Mouse (Mus musculus): ENCODE data around the gene Ttc21a. TPM values are rescaled to one million over a fixed set of nuclear protein-coding genes. Genes with fewer than 3 reads are reported as not detected.
"Not testable (repeated sequence)": the region's sequence is repeated elsewhere in the genome, so short reads cannot be mapped to it uniquely, and the experiment has no call there.

The Ttc21a gene
- polyA plus RNA-seq, 1 experiment from 2014 or later, result 0.20 TPM

DNA sequence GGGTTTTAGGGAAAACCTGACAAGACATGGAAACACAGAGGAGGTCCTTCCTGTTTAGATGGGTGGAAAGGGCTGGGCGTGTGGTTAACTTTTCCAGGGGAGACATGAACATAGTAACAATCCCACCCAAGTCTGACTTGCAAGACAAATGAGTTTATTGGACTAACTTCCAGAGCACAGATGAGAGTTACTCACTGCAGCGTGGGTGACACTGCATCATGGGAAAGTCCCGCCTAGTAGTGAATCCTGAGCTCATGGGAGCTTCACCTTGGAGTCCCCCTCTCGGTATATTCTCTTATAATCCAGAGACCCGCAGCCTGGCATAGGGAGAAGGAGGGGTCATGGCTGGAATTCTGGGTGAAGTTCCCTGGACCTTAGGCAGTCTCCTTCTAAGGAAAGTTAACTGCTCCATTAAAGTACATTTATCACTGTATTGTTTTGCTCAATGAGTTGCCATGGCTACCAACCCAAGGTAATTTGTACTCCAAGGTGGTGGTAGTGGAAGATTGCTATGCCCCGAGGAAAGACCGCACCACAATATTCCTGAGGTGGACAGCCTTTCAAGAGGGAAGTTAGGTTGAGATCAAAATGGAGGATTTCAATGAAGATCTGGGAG, 71.9 kb downstream of the Ttc21a start:
- H3K36me3 ChIP-seq (ENCODE audit: control insufficient read depth, insufficient read depth, low read length), result no peaks in the 10 kb centered on the region
- no peak for ATAC-seq (ENCODE audit: low FRiP score)
- H3K4me3 ChIP-seq (ENCODE audit: low read depth, low read length), result no peak overlapping the region
- peaks cover 7% of the 10 kb centered on the region; the same call in 1 of the 2 replicates for H3K4me1 ChIP-seq (ENCODE audit: control insufficient read depth, insufficient read depth, low read length)
- no peak overlapping the region for H3K4me2 ChIP-seq
- no peaks in the 10 kb centered on the region for H3K9me3 ChIP-seq (ENCODE audit: control insufficient read depth, low read length)
- H3K9ac ChIP-seq (ENCODE audit: low read length), result no peak overlapping the region
- DNase-seq (ENCODE audit: low spot score, missing footprints), result no peak
- 84% methylated on average over 7 of the region's 7 CpGs for WGBS
- H3K27me3 ChIP-seq (ENCODE audit: control insufficient read depth, insufficient read depth, low read length), result no peaks in the 10 kb centered on the region
- H3K27ac ChIP-seq (ENCODE audit: low read depth, low read length), result no peak overlapping the region

DNA sequence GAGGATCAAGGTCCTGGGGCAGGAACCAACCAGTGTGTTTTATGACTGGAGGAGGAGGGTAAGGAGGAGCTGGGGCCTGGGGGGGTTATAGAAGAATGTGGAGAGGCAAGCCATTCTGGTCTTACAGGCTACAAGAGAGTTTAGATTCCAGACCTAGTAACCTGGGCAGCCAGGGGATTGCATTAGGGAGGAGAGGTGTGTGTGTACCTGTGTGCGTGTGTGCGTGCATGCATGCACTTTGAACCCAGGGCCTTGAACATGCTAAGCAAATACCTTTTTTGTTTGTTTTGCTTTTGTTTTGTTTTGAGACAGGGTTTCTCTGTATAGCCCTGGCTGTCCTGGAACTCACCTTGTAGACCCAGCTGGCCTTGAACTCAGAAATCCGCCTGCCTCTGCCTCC, 72.5 kb downstream of the Ttc21a start:
- no peak overlapping the region for H3K4me3 ChIP-seq (ENCODE audit: low read depth, low read length)
- no peaks in the 10 kb centered on the region for H3K36me3 ChIP-seq (ENCODE audit: control insufficient read depth, insufficient read depth, low read length)
- 95% methylated on average over 3 of the region's 3 CpGs for WGBS
- H3K27ac ChIP-seq (ENCODE audit: low read depth, low read length), result no peak overlapping the region
- no peak overlapping the region for H3K9ac ChIP-seq (ENCODE audit: low read length)
- H3K4me1 ChIP-seq (ENCODE audit: control insufficient read depth, insufficient read depth, low read length), result peaks cover 7% of the 10 kb centered on the region; the same call in 1 of the 2 replicates
- DNase-seq (ENCODE audit: low spot score, missing footprints) (no peak), ATAC-seq (ENCODE audit: low FRiP score) (no peak)
- H3K9me3 ChIP-seq (ENCODE audit: control insufficient read depth, low read length), result no peaks in the 10 kb centered on the region
- H3K27me3 ChIP-seq (ENCODE audit: control insufficient read depth, insufficient read depth, low read length), result no peaks in the 10 kb centered on the region
- H3K4me2 ChIP-seq, result no peak overlapping the region

DNA sequence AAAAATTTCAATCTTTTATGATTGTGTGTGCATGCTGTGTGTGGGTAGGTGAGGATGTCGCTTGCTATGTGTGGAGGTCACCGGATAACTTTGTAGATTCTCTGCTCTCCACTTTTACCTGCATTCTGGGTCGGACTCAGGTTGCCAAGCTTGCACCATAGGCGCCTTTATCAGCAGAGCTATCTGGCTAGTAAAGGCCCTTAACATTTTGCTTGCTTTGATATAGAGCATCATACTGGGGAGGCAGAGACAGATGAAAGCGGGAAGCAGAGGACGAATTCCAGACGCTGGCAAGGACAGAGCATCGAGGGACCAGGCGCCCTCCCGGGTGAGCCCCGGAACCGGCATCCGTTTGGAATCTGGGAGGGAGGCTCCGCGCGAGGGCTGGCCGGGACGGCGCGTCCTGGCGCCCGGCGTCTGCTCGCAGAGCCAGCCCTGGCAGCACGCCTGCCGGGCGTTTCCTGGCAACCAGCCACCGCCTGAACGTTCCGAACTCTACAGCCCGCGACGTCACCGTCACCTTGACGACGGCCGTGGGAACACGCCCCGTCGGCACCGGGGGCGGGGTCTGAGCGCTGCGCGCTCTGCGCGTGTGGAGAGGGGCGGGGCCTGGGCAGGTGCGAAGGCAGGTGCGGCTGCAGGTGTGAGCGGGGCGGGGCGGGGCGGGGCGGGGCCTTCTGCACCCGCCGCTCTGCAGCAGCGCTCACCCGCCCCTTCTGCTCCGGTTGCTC, 73.5 kb downstream of the Ttc21a start:
- peak overlapping the region; percentile 46 for H3K4me3 ChIP-seq (ENCODE audit: low read depth, low read length)
- H3K36me3 ChIP-seq (ENCODE audit: control insufficient read depth, insufficient read depth, low read length), result no peaks in the 10 kb centered on the region
- H3K27ac ChIP-seq (ENCODE audit: low read depth, low read length), result peak overlapping the region; percentile 54
- no peaks in the 10 kb centered on the region for H3K9me3 ChIP-seq (ENCODE audit: control insufficient read depth, low read length)
- WGBS, result 2% methylated on average over 56 of the region's 60 CpGs
- H3K4me2 ChIP-seq, result peak overlapping the region; percentile 87
- DNase-seq (ENCODE audit: low spot score, missing footprints) (peak; percentile 99), ATAC-seq (ENCODE audit: low FRiP score) (peak; percentile 95)
- no peaks in the 10 kb centered on the region for H3K27me3 ChIP-seq (ENCODE audit: control insufficient read depth, insufficient read depth, low read length)
- H3K9ac ChIP-seq (ENCODE audit: low read length), result peak overlapping the region; percentile 45; the same call in 1 of the 2 replicates
- peaks cover 7% of the 10 kb centered on the region; the same call in 1 of the 2 replicates for H3K4me1 ChIP-seq (ENCODE audit: control insufficient read depth, insufficient read depth, low read length)

DNA sequence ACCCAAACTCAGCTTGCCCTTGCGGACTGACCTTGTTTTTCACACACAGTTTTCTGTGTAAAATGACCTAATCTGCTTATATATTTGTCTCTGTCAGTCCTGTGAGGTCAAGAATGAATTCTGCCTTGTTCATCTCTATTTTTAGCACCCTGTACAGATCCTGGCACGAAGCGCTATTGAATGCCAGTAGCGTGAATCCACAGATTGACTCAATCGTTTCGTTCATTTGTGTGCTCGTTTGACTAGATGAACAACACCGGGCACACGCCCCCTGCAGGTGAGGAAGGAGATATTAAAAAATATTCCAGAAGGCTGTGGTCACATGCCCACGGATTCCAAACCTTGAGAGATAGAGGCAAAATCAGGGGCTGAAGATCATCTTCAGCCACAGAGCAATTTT, 74.1 kb downstream of the Ttc21a start:
- WGBS, result 1% methylated on average over 10 of the region's 10 CpGs
- H3K9me3 ChIP-seq (ENCODE audit: control insufficient read depth, low read length), result no peaks in the 10 kb centered on the region
- H3K4me3 ChIP-seq (ENCODE audit: low read depth, low read length), result peak overlapping the region; percentile 46
- peak overlapping the region; percentile 4; the same call in 1 of the 2 replicates for H3K9ac ChIP-seq (ENCODE audit: low read length)
- peaks cover 7% of the 10 kb centered on the region; the same call in 1 of the 2 replicates for H3K4me1 ChIP-seq (ENCODE audit: control insufficient read depth, insufficient read depth, low read length)
- DNase-seq (ENCODE audit: low spot score, missing footprints), result no peak
- peak overlapping the region; percentile 87 for H3K4me2 ChIP-seq
- H3K27me3 ChIP-seq (ENCODE audit: control insufficient read depth, insufficient read depth, low read length), result no peaks in the 10 kb centered on the region
- H3K27ac ChIP-seq (ENCODE audit: low read depth, low read length), result no peak overlapping the region
- peak; percentile 61 for ATAC-seq (ENCODE audit: low FRiP score)
- no peaks in the 10 kb centered on the region for H3K36me3 ChIP-seq (ENCODE audit: control insufficient read depth, insufficient read depth, low read length)

DNA sequence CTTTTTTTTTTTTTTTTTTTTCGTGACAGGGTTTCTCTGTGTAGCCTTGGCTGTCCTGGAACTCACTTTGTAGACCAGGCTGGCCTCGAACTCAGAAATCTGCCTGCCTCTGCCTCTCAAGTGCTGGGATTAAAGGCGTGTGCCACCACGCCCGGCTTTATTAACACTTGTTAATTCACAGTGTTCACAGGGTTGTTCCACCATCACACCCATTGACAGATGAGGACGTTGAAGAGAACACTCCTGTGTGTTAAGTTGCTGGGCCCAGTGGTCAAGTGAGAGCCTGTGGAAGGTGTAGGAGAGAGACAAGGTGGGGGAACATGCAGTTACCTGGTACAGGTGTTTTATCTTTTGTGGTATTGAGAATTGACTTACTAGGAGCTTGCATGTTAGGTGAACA, 74.8 kb downstream of the Ttc21a start:
- WGBS, result 86% methylated on average over 6 of the region's 6 CpGs
- ATAC-seq (ENCODE audit: low FRiP score), result not testable (repeated sequence)

DNA sequence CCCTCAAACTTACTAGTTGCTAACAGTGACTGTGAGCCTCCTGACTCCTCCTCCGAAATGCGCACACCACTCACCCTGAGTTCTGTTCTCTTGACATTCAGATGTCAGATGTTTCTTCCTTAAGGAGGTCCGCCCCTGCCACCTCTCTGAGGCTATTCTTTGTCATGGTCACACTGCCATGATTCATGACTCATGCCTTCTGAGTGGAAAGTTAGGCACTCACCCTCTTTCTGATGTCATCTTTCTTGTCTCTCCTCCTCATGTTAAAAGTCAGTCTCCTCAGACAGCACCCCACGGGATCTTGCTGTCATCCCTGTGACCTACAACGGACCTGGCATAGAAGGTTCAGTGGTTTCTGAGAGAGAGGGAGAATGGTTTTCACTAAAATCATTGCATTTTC, 75.4 kb downstream of the Ttc21a start:
- ATAC-seq (ENCODE audit: low FRiP score) (no peak), DNase-seq (ENCODE audit: low spot score, missing footprints) (no peak)
- Histone ChIP-seq H3K27me3 (ENCODE audit: control insufficient read depth, insufficient read depth, low read length) (no peaks in the 10 kb centered on the region), H3K27ac (ENCODE audit: low read depth, low read length) (no peak overlapping the region), H3K9me3 (ENCODE audit: control insufficient read depth, low read length) (no peaks in the 10 kb centered on the region), H3K4me3 (ENCODE audit: low read depth, low read length) (no peak overlapping the region), H3K4me1 (ENCODE audit: control insufficient read depth, insufficient read depth, low read length) (peaks cover 7% of the 10 kb centered on the region; the same call in 1 of the 2 replicates), H3K4me2 (no peak overlapping the region), H3K36me3 (ENCODE audit: control insufficient read depth, insufficient read depth, low read length) (no peaks in the 10 kb centered on the region), H3K9ac (ENCODE audit: low read length) (no peak overlapping the region)
- WGBS, result 81% methylated on average over 5 of the region's 5 CpGs

More for the DNA sequence above, 74.8 kb downstream of the Ttc21a start:
- H3K4me2 ChIP-seq; H3K4me1 ChIP-seq (ENCODE audit: control insufficient read depth, insufficient read depth, low read length); H3K9me3 ChIP-seq (ENCODE audit: control insufficient read depth, low read length); H3K9ac ChIP-seq (ENCODE audit: low read length); H3K27me3 ChIP-seq (ENCODE audit: control insufficient read depth, insufficient read depth, low read length); H3K27ac ChIP-seq (ENCODE audit: low read depth, low read length); DNase-seq (ENCODE audit: low spot score, missing footprints); H3K36me3 ChIP-seq (ENCODE audit: control insufficient read depth, insufficient read depth, low read length); H3K4me3 ChIP-seq (ENCODE audit: low read depth, low read length): not testable (repeated sequence)

DNA sequence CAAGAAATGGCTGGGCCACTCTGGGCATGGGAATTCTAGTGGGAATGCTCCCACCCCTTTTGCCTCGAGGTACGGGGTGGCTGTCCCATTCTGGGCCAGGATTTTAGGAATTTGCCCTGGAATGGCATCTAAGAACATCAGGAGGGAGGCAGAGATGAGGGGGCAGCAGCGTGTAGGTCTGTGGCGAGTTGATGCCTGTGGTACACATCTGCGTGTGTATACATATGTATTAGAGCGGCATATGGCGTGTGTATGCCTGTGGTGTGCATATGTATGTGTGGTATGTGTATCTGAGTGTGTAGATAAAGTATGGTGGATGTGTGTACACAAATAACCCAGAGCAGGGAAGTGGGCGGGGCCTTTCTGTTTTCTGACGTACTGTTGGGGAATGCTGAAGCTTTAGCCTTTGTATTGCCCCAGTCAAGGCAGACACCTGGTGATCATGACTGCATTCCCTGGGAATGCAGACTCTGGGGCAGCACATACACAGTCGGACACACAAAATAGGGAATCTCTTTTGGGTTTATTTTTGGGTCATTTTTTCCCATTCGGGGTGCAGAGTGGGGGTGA, 75.9 kb downstream of the Ttc21a start:
- Histone ChIP-seq H3K9me3 (ENCODE audit: control insufficient read depth, low read length) (no peaks in the 10 kb centered on the region), H3K36me3 (ENCODE audit: control insufficient read depth, insufficient read depth, low read length) (no peaks in the 10 kb centered on the region), H3K4me1 (ENCODE audit: control insufficient read depth, insufficient read depth, low read length) (peaks cover 7% of the 10 kb centered on the region; the same call in 1 of the 2 replicates), H3K4me2 (no peak overlapping the region), H3K4me3 (ENCODE audit: low read depth, low read length) (no peak overlapping the region), H3K27ac (ENCODE audit: low read depth, low read length) (no peak overlapping the region), H3K9ac (ENCODE audit: low read length) (no peak overlapping the region), H3K27me3 (ENCODE audit: control insufficient read depth, insufficient read depth, low read length) (no peaks in the 10 kb centered on the region)
- no peak for ATAC-seq (ENCODE audit: low FRiP score)
- DNase-seq (ENCODE audit: low spot score, missing footprints), result no peak
- 77% methylated on average over 11 of the region's 11 CpGs for WGBS

DNA sequence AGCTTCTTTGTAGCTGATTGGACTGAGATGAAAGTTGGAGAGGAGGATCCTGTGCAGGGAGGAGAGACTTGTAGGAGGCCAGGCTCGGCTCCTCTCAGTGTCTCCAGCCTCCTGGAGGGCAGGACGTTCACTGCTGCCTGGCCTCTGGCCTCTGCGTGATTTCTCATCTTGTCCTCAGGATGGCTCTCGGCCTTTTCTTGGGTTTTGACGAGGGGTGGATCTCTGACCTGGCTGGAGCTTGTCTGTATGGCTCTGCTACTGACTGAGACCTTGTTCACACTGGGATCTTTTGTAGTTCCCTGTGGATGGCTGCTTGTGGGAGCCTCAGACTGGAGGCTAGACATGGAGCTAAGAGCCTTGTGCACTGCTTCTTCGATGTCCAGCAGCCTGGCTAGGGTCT, 77.4 kb downstream of the Ttc21a start:
- DNase-seq (ENCODE audit: low spot score, missing footprints) (no peak), ATAC-seq (ENCODE audit: low FRiP score) (no peak)
- H3K36me3 ChIP-seq (ENCODE audit: control insufficient read depth, insufficient read depth, low read length), result no peaks in the 10 kb centered on the region
- no peaks in the 10 kb centered on the region for H3K27me3 ChIP-seq (ENCODE audit: control insufficient read depth, insufficient read depth, low read length)
- no peak overlapping the region for H3K4me3 ChIP-seq (ENCODE audit: low read depth, low read length)
- H3K4me2 ChIP-seq, result no peak overlapping the region
- no peak overlapping the region for H3K27ac ChIP-seq (ENCODE audit: low read depth, low read length)
- no peak overlapping the region for H3K9ac ChIP-seq (ENCODE audit: low read length)
- 63% methylated on average over 6 of the region's 6 CpGs for WGBS
- no peaks in the 10 kb centered on the region for H3K9me3 ChIP-seq (ENCODE audit: control insufficient read depth, low read length)
- H3K4me1 ChIP-seq (ENCODE audit: control insufficient read depth, insufficient read depth, low read length), result peaks cover 7% of the 10 kb centered on the region; the same call in 1 of the 2 replicates

DNA sequence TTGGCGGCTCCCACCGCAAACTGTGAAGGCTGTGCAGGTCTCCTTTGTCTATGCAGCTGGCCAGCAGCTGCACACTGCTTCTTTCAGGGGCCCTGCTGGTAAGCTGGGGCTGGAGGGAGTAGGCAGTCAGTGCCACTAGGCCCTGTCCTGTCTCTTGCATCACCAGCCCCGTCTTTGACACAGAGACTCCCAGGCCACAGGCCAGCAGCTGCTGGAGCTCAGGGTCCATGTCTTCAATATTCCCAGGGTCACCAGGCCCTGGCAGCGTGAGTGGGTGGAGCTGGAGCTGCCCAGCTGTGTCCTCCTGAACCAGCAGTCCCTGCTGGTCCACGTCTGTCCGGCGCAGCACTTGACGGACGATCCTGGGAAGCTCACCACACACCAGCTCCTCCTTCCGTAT, 79.5 kb downstream of the Ttc21a start:
- DNase-seq (ENCODE audit: low spot score, missing footprints), result no peak
- WGBS, result 78% methylated on average over 10 of the region's 10 CpGs
- Histone ChIP-seq H3K27ac (ENCODE audit: low read depth, low read length) (no peak overlapping the region), H3K4me1 (ENCODE audit: control insufficient read depth, insufficient read depth, low read length) (no peaks in the 10 kb centered on the region), H3K9ac (ENCODE audit: low read length) (no peak overlapping the region; the same call in 1 of the 2 replicates), H3K27me3 (ENCODE audit: control insufficient read depth, insufficient read depth, low read length) (no peaks in the 10 kb centered on the region), H3K4me2 (no peak overlapping the region), H3K36me3 (ENCODE audit: control insufficient read depth, insufficient read depth, low read length) (no peaks in the 10 kb centered on the region), H3K4me3 (ENCODE audit: low read depth, low read length) (no peak overlapping the region), H3K9me3 (ENCODE audit: control insufficient read depth, low read length) (no peaks in the 10 kb centered on the region)
- ATAC-seq (ENCODE audit: low FRiP score), result no peak
